Mouse (Mus musculus) spleen, adult 2 months (tissue): ENCODE measurements around the gene Fam222a. TPM values are rescaled to one million over a fixed set of nuclear protein-coding genes. Genes with fewer than 3 reads are reported as not detected.

ENCODE experiments used
- DNase-seq, 2 experiments: peaks; one replicate each; pipeline versions ENCODE4 v3.0.0 to v3.0.0-alpha.2; 2012 to 2021; ENCODE audit warnings: low spot score in 2 of 2, low read depth in 1 of 2
- H3K27ac ChIP-seq: fragments of 200-500 bp; 2 replicates; pipeline ENCODE4 v1.5.1; 2012; ENCODE audit warnings: low read length, inconsistent platforms; ENCODE audit not compliant: insufficient read depth
- H3K27me3 ChIP-seq: fragments of 200-500 bp; 2 replicates; pipeline ENCODE4 v1.6.1; 2012; ENCODE audit warnings: mild to moderate bottlenecking, moderate library complexity, low read length, inconsistent platforms; ENCODE audit not compliant: control insufficient read depth, insufficient read depth
- H3K36me3 ChIP-seq: fragments of 200-500 bp; 2 replicates; pipeline ENCODE4 v1.6.1; 2012; ENCODE audit warnings: mild to moderate bottlenecking, low read length, inconsistent platforms; ENCODE audit not compliant: control insufficient read depth, insufficient read depth
- H3K4me1 ChIP-seq: fragments of 200-500 bp; 2 replicates; pipeline ENCODE4 v1.6.1; 2011; ENCODE audit warnings: inconsistent platforms; ENCODE audit not compliant: control insufficient read depth, insufficient read depth, insufficient read length
- H3K4me3 ChIP-seq: fragments of 200-500 bp; 2 replicates; pipeline ENCODE4 v1.5.1; 2011; ENCODE audit warnings: mild to moderate bottlenecking, inconsistent platforms; ENCODE audit not compliant: insufficient read depth, insufficient read length; ENCODE audit errors: extremely low read depth
- CTCF ChIP-seq: fragments of 200-500 bp; IDR thresholded peaks from 2 replicates; pipeline ENCODE4 v1.5.1; 2011; ENCODE audit warnings: mild to moderate bottlenecking, inconsistent platforms; ENCODE audit not compliant: insufficient read depth, insufficient read length, insufficient replicate concordance; ENCODE audit errors: extremely low read depth
- POLR2A ChIP-seq: fragments of 200-500 bp; IDR thresholded peaks from 2 replicates; pipeline ENCODE4 v1.6.1; 2011; ENCODE audit warnings: low read depth, low read length, inconsistent platforms
- WGBS: fragments of 180-500 bp; shearing (Covaris S2); methylation state at CpG from one replicate; pipeline ENCODE4 v1.1.7; 2018; 5-methylcytosine and 5-hydroxymethylcytosine counted together
- polyA plus RNA-seq: library from polyadenylated mRNA; depleted of rRNA; stranded (reverse); fragments of >200 nt; gene quantifications from 2 replicates; pipeline ENCODE4 v1.2.3, GENCODE M21; 2012

The Fam222a gene
- polyA plus RNA-seq, 1 experiment, result 2.8 TPM

DNA sequence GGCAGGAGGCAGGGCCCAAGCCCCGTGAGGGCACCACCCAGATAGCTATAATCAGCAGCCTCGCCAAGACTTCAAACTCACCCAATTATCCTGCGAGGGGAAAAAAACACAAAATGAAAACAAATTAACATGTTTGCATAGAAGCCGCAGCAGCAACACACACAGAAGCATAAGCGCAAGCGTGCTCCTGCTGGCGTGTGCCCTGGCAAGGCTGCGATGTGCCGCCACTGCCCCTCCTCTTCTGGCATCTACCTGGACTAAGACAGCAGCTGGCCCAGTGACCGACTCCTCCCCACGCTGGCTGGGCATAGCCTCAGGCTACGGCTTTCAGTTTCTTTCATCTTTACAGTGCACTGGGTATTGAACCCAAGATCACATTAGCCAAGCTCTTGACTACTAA, 13.7 kb downstream of the Fam222a start:
- no peak for TF ChIP-seq POLR2A
- no peak for TF ChIP-seq CTCF
- no peaks in the 10 kb centered on the region for H3K36me3 ChIP-seq
- no peaks in the 10 kb centered on the region for H3K4me1 ChIP-seq
- no peak overlapping the region for H3K27ac ChIP-seq
- no peak overlapping the region for H3K4me3 ChIP-seq
- no peaks in the 10 kb centered on the region for H3K27me3 ChIP-seq
- DNase-seq, result no peak
- 90% methylated on average over 12 of the region's 12 CpGs for WGBS

DNA sequence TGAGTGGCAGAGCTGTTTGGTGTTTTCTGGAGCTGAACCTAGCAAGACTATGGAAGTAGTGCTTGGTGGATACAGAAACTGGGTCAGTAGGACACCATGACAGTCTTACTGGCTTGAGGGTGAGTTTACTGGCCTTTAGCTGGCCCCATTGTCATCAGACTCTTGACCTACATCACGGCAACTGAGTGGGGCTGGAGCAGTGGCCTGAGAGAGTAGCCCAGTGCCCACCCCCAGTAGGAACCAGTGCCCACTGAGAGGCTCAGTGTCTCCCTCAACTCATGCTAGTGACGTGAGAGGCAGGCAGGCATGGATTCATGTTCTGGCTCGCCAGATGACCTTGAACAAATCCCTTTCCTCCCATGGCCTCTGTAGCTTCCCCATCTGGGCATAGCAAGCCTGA, 15.2 kb downstream of the Fam222a start:
- H3K36me3 ChIP-seq, result no peaks in the 10 kb centered on the region
- no peak for DNase-seq
- 91% methylated on average over 3 of the region's 3 CpGs for WGBS
- no peak overlapping the region for H3K27ac ChIP-seq
- TF ChIP-seq POLR2A, result no peak
- TF ChIP-seq CTCF, result no peak
- no peak overlapping the region for H3K4me3 ChIP-seq
- H3K27me3 ChIP-seq, result no peaks in the 10 kb centered on the region
- peaks cover 5% of the 10 kb centered on the region; the same call in 1 of the 2 replicates for H3K4me1 ChIP-seq

DNA sequence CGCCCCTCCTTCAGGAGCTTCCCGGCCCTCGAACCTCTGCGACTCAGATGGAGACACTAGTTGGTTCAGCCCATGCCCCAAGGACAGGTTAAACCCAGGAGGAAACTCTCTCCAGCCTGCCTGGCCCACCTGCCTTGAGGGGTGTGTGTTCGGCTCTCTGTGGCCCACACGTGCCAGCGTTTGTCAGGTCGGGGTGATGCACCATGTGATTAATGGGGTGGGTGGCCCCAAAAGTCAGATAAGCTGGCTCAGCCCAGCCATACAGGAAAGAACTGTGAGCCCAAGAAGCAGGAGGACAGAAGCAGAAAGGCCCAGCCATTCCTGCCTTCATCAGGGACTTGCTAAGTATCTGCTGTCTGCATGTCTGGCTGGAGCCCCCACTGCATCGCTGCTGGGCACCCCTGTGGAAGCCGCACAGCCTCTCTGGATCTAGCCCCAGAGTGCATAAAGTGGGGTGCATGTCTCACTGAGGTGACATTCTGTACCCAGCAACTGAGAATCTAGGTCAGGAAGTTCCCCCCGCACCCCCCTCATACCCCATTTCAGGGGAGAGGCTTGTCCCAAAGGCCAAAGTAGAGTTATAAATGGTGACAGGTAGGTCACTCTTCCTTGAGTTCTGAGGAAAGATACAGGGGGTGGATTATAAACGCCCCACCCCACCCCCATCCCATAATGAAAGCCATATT, 15.8 kb downstream of the Fam222a start:
- Histone ChIP-seq H3K4me1 (peaks cover 9% of the 10 kb centered on the region; the same call in 1 of the 2 replicates), H3K4me3 (no peak overlapping the region), H3K27me3 (no peaks in the 10 kb centered on the region), H3K27ac (no peak overlapping the region), H3K36me3 (no peaks in the 10 kb centered on the region)
- no peak for DNase-seq
- TF ChIP-seq CTCF, result no peak
- no peak for TF ChIP-seq POLR2A
- 80% methylated on average over 12 of the region's 12 CpGs for WGBS

DNA sequence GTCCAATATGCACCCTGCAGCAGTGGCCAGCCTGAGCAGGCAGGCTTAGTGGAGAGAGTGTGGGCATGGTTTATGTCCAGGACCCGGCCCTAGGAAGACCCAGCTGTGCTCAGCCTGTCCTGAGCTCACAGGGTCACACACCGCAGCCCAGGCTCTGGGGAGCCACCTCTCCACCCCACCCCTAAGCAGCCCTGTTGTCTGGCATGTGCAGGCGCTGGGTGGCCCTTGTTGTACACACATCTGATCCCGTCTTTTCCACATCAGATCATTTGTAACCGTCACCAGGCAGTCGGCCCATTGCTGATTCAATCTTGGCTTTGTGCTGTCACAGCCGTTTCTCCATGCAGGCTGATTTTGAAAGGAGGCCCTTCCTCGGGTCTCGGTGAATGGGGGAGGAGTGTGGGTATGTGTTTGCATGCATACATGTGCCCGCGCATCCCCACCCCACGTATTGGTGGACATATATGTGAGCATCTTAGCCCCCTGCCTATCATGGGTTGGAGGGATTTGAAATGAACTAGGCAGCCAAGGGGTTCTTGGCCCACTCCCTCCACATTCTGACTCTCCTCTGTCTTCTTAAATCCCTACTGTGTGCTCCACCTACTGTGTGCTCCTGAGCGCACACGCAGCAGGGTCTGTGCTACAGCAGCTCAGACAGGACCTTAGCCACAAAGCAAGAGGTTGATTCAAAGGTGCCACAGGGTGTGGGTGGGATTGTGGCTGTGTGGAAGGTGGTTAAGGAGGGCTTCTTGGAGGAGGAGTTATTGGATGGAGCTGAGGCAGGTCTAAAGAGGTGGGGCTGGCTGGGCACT, 16.7 kb downstream of the Fam222a start:
- H3K4me3 ChIP-seq, result no peak overlapping the region
- H3K27ac ChIP-seq, result no peak overlapping the region
- H3K27me3 ChIP-seq, result no peaks in the 10 kb centered on the region
- 82% methylated on average over 14 of the region's 14 CpGs for whole genome bisulfite sequencing
- TF ChIP-seq POLR2A, result no peak
- no peak for TF ChIP-seq CTCF
- peaks cover 11% of the 10 kb centered on the region; the same call in 1 of the 2 replicates for H3K4me1 ChIP-seq
- no peak for DNase-seq
- H3K36me3 ChIP-seq, result no peaks in the 10 kb centered on the region

DNA sequence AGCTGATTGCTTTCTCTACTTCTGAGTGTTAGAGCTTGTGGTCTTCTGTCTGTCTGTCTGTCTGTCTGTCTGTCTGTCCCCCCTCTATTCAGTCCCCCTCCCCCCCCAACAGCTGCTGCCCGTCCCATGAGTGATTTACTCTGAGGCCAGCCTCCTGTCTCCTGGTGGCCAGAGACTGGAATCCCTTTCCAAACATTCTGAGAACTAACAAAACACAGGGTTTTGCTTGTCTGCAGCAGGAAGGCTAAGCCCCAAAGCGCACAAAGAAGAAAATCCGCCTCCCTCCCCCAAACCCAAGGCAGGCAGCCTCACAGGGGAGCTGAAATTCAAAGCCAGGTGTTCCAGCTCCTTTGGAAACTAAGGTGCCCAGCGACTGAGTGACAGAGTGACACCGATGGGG, 17.9 kb downstream of the Fam222a start:
- Histone ChIP-seq H3K4me1 (peaks cover 15% of the 10 kb centered on the region; the same call in 1 of the 2 replicates), H3K27me3 (no peaks in the 10 kb centered on the region), H3K27ac (no peak overlapping the region), H3K36me3 (no peaks in the 10 kb centered on the region), H3K4me3 (no peak overlapping the region)
- 72% methylated on average over 5 of the region's 5 CpGs for WGBS
- no peak for DNase-seq
- TF ChIP-seq POLR2A, result no peak
- no peak for TF ChIP-seq CTCF

DNA sequence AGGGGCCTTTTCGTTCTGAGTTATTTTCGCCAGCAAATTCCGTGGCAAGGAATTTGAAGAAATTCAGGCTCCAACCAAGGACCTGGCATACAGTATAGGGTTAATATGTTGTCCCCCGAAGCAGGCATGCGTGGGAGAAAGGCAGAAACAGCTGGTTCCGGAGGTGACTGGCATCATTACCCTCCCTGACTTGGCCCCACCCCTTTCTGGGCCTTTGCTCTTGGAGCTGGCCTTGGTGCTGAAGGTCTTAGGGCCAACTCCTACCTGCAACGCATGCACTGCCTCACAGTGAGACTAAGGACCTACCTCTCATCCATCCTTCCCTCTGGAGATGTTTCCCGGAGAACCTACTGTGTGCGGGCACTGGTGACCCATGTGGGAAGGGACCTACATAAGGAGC, 20.1 kb downstream of the Fam222a start:
- TF ChIP-seq CTCF (no peak), POLR2A (no peak)
- H3K27me3 ChIP-seq, result no peaks in the 10 kb centered on the region
- H3K27ac ChIP-seq, result no peak overlapping the region
- H3K36me3 ChIP-seq, result no peaks in the 10 kb centered on the region
- no peak overlapping the region for H3K4me3 ChIP-seq
- whole genome bisulfite sequencing, result 35% methylated on average over 9 of the region's 9 CpGs
- H3K4me1 ChIP-seq, result peaks cover 25% of the 10 kb centered on the region; the same call in 1 of the 2 replicates
- peak; percentile 67 to 86 for DNase-seq

DNA sequence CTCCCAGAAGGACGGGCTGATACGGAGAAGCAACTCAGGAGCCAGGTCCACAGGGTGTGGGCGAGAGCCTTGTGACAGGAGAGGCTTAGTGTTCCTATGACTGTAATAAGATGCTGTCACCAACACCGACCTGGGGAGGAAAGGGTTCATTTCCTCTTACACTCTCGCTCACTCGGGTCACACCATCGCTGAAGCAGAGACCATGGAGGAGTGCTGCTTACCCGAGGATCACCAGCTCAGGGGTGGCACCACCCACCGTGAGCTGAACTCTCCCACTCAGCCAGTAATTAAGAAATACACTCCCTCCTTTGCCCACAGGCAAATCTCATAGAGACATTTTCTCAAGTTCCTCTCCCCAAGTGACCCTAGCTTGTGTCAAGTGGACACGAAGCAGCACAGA, 20.6 kb downstream of the Fam222a start:
- Histone ChIP-seq H3K27ac (no peak overlapping the region), H3K4me1 (peaks cover 28% of the 10 kb centered on the region; the same call in 1 of the 2 replicates), H3K4me3 (no peak overlapping the region), H3K27me3 (no peaks in the 10 kb centered on the region), H3K36me3 (no peaks in the 10 kb centered on the region)
- no peak for DNase-seq
- WGBS, result 37% methylated on average over 10 of the region's 10 CpGs
- no peak for TF ChIP-seq POLR2A
